Mouse (Mus musculus) cerebellum, adult 2 months (tissue): Measurements from ENCODE around the gene Osbpl11. TPM values are rescaled to one million over a fixed set of nuclear protein-coding genes. Genes with fewer than 3 reads are reported as not detected.
"Not testable (repeated sequence)": the region's sequence is repeated elsewhere in the genome, so short reads cannot be mapped to it uniquely, and the experiment has no call there.

Experiments used
- DNase-seq, 2 experiments: peaks; one replicate each; pipeline ENCODE4 v3.0.0; 2021
- H3K27ac ChIP-seq: fragments of 200-500 bp; 2 replicates; pipeline ENCODE4 v1.5.1; 2012; ENCODE audit warnings: low read length, control low read depth, inconsistent platforms; ENCODE audit not compliant: insufficient read depth
- H3K27me3 ChIP-seq: fragments of 200-500 bp; 2 replicates; pipeline ENCODE4 v1.6.1; 2012; ENCODE audit warnings: inconsistent platforms, mild to moderate bottlenecking, low read length, moderate library complexity; ENCODE audit not compliant: control insufficient read depth, insufficient read depth
- H3K4me1 ChIP-seq: fragments of 200-500 bp; 2 replicates; pipeline ENCODE4 v1.6.1; 2011; ENCODE audit warnings: low read length; ENCODE audit not compliant: control insufficient read depth, insufficient read depth
- H3K4me3 ChIP-seq: fragments of 200-500 bp; replicated peaks from 2 replicates; pipeline ENCODE3; 2011; ENCODE audit warnings: mild to moderate bottlenecking, low read depth, low read length, control low read depth; ENCODE audit not compliant: insufficient read depth
- CTCF ChIP-seq: fragments of 200-500 bp; IDR thresholded peaks from 2 replicates; pipeline ENCODE4 v1.5.1; 2011; ENCODE audit warnings: low read depth, mild to moderate bottlenecking, control low read depth, low read length, moderate library complexity, borderline replicate concordance; ENCODE audit not compliant: insufficient read depth
- POLR2A ChIP-seq: fragments of 200-500 bp; IDR thresholded peaks from 2 replicates; pipeline ENCODE4 v1.6.1; 2011; ENCODE audit warnings: low read length, control low read depth, borderline replicate concordance; ENCODE audit not compliant: insufficient read depth
- WGBS: fragments of 180-500 bp; shearing (Covaris S2); methylation state at CpG from one replicate; pipeline ENCODE4 v1.1.7; 2018; 5-methylcytosine and 5-hydroxymethylcytosine counted together
- polyA plus RNA-seq: library from polyadenylated mRNA; depleted of rRNA; stranded (reverse); fragments of >200 nt; gene quantifications from 2 replicates; pipeline ENCODE4 v1.2.3, GENCODE M21; 2012

Gene Osbpl11
- polyA plus RNA-seq, 1 experiment = 12.8 TPM

GRCm38 (mm10) chr16:33169471-33170034 lies 15.3 kb upstream of the Osbpl11 start:
- no peaks in the 10 kb centered on the region for H3K27me3 ChIP-seq
- no peaks in the 10 kb centered on the region for H3K4me1 ChIP-seq
- TF ChIP-seq POLR2A (no peak), CTCF (no peak)
- no peak overlapping the region for H3K27ac ChIP-seq
- no peak for DNase-seq
- WGBS = 63% methylated on average over 8 of the region's 8 CpGs
- H3K4me3 ChIP-seq = no peak overlapping the region

- no peak overlapping the region for H3K4me3 ChIP-seq
- TF ChIP-seq CTCF (no peak), POLR2A (no peak)
- no peaks in the 10 kb centered on the region for H3K27me3 ChIP-seq
- no peak overlapping the region for H3K27ac ChIP-seq
- 88% methylated on average over 9 of the region's 9 CpGs for WGBS
- H3K4me1 ChIP-seq = no peaks in the 10 kb centered on the region
- DNase-seq = no peak
These were observed 13.9 kb upstream of the Osbpl11 start for GRCm38 (mm10) chr16:33170716-33171587.

DNA sequence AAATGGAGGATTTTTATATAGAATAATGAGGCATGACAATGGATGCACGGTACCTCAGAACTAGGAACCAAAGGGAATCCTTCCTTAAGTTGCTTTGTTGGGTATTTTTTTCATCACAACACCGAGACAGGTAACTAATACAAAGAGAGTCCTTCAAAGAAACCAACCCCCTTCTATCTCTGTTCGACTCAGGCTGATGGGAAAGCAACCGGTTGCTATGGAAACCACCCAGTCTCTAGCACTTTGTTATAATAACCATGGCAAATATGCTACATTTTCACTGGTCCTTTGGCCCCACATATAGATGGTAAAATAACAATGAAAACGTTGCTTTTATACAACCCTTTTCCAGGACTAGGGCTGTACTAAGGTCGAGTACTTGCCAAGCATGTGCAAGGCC lies 13.1 kb upstream of the Osbpl11 start:
- no peak for DNase-seq
- H3K27ac ChIP-seq = no peak overlapping the region
- 74% methylated on average over 6 of the region's 6 CpGs for WGBS
- H3K4me3 ChIP-seq = no peak overlapping the region
- no peaks in the 10 kb centered on the region for H3K27me3 ChIP-seq
- no peaks in the 10 kb centered on the region for H3K4me1 ChIP-seq
- TF ChIP-seq POLR2A = no peak
- TF ChIP-seq CTCF = no peak

DNA sequence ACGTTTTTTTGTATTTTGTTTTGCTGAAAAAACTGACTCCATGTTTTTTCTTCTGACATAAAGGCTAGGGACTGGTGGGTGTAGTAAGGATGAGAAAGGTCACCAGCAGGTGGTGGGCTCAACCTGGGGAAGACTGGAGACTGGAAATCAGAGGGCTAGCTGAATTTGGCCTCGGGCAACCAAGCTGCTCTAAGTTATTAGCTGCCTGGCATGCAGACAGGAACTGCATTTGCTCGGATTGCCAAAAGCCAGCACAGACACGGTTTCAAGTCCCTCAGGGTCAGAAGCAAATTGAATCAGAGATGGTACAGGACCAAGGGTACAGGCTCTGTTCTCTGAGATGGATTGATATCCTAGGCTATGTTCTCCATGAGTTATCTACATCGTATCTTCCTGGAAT lies 11.7 kb upstream of the Osbpl11 start:
- DNase-seq = peak in 1 of 2 experiments; percentile 27
- Histone ChIP-seq H3K4me3 (no peak overlapping the region), H3K4me1 (no peaks in the 10 kb centered on the region), H3K27ac (no peak overlapping the region), H3K27me3 (no peaks in the 10 kb centered on the region)
- TF ChIP-seq CTCF = no peak
- TF ChIP-seq POLR2A = no peak
- WGBS = 41% methylated on average over 5 of the region's 5 CpGs

DNA sequence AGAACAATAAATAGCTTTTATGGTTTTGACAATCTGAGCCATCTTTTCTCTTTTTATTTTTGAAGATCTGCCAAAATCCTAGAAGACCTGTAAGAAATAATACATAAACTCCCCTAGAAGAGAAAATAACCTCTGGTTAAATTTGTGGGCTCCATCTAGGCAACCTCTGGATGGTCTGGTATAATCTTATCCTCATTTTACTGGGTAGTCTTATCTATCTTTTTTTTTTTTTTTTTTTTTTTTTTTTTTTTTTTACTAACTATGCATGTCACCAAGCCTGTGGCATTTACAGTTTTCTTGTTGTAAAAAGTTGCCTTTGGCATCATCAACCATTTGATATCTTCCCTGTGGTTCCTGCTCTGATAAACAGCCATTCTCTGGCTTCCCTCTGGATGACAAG lies 10.2 kb upstream of the Osbpl11 start:
- Histone ChIP-seq H3K4me1 (no peaks in the 10 kb centered on the region), H3K27ac (no peak overlapping the region), H3K4me3 (no peak overlapping the region), H3K27me3 (no peaks in the 10 kb centered on the region)
- no peak for DNase-seq
- TF ChIP-seq POLR2A (no peak), CTCF (no peak)

GRCm38 (mm10) chr16:33176831-33177230 lies 8.0 kb upstream of the Osbpl11 start:
- not testable (repeated sequence) for H3K4me1 ChIP-seq, H3K27me3 ChIP-seq, H3K27ac ChIP-seq, DNase-seq, H3K4me3 ChIP-seq
- 87% methylated on average over 5 of the region's 5 CpGs for WGBS

- no peak for DNase-seq
- no peak overlapping the region for H3K27ac ChIP-seq
- no peaks in the 10 kb centered on the region for H3K27me3 ChIP-seq
- TF ChIP-seq POLR2A (no peak), CTCF (no peak)
- no peak overlapping the region for H3K4me3 ChIP-seq
- H3K4me1 ChIP-seq = no peaks in the 10 kb centered on the region
- 91% methylated on average over 4 of the region's 4 CpGs for WGBS
These were observed 7.1 kb upstream of the Osbpl11 start for GRCm38 (mm10) chr16:33177722-33178121.
